Mouse (Mus musculus) lung, postnatal 10 days (tissue): ENCODE data around the gene Tmbim6.

Experiments used
- DNase-seq: peaks from one replicate; pipeline ENCODE4 v3.0.0; 2021

Gene Tmbim6

GRCm38 (mm10) chr15:99392486-99393385 is at the start of gene Tmbim6:
Gene Tmbim6 (plus strand): TSS chr15:99392882.
- peak; percentile 100 for DNase-seq

- DNase-seq, result peak; percentile 79
Observed at GRCm38 (mm10) chr15:99343414-99344147, 49.1 kb upstream of the Tmbim6 start.

DNA sequence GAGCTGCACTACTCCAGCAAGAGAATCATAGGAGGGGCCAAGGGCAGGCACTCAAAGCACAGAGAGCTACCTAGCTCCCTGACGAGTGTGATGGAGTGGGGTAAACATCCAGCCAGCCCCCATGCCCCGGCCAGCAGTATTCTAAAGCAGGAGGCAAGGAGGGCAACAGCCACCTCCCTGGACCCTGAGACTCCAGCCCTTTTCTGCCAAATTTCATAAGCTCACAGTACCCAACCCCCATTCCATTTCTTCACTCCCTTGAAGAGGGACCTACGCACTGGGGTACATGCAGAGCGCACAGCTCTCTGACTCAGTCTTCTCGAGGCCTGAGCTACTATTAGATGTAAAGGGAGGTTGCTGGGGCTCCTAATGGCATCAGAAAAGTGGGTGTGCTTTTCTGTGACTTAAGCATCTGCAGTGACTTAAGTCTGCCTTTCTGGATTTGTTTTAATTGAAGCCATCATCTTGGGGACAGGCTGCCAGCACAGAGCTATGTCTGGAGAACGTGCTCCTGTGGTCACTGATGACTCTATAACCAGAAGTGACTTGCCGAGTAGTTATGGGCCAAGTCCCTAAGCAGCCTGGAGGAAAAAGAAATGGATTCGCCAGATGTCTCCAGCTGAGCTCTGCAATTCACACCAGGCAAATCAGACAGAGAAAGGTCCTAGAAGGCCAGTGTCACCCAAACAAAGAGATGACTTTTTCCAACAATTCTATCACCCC is 48.4 kb upstream of the Tmbim6 start:
- peak; percentile 65 for DNase-seq

GRCm38 (mm10) chr15:99344961-99345360 is 47.7 kb upstream of the Tmbim6 start:
- DNase-seq, result peak; percentile 64

GRCm38 (mm10) chr15:99351610-99352009 is 41.1 kb upstream of the Tmbim6 start:
- no peak for DNase-seq

GRCm38 (mm10) chr15:99352306-99352705 is 40.4 kb upstream of the Tmbim6 start:
- no peak for DNase-seq

DNA sequence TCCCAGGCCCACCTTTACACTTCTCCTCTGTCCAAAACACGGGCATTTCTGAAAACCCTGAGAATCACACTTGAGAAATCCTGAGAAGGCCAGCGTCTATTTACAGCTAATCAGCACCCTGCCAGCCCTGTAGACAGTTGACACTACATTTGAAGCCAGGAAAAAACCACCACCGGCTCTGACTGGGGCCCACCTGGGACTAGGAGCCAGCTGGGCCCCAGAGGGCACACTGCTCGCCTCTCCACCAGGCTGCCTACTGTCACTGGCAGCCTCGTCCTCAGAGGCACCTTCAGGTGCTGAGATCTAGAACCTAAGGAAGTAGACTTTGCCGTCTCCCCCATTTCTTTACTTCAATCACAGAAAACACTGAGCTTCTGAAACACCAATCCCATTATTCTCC is 37.0 kb upstream of the Tmbim6 start:
- DNase-seq, result no peak

- no peak for DNase-seq
Observed at GRCm38 (mm10) chr15:99356462-99356861, 36.2 kb upstream of the Tmbim6 start.

DNA sequence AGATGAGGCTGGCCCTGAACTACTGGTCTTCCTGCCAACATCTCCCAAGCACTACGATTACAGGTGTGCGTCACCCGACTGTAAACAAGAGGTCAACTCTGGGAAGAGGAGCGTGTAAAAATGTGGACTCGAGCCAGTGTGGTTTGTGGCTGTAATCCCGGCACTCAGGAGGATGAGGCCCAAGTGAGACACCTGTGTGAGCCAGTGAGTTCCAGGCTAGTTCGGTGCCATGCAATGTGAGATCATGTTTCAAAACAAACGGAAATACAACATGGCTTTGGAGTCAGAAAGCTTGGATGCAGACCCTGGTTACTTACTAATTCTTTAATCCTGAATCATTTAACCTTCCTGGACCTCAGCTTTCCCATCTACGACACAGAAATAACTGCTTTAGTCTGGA is 33.7 kb upstream of the Tmbim6 start:
- no peak for DNase-seq

GRCm38 (mm10) chr15:99364022-99364530 is 28.6 kb upstream of the Tmbim6 start:
- no peak for DNase-seq

GRCm38 (mm10) chr15:99364921-99365320 is 27.8 kb upstream of the Tmbim6 start:
- DNase-seq, result no peak

- DNase-seq, result no peak
Observed at GRCm38 (mm10) chr15:99368583-99369266, 24.0 kb upstream of the Tmbim6 start.

GRCm38 (mm10) chr15:99369391-99370171 is 23.1 kb upstream of the Tmbim6 start:
- DNase-seq, result peak; percentile 72

DNA sequence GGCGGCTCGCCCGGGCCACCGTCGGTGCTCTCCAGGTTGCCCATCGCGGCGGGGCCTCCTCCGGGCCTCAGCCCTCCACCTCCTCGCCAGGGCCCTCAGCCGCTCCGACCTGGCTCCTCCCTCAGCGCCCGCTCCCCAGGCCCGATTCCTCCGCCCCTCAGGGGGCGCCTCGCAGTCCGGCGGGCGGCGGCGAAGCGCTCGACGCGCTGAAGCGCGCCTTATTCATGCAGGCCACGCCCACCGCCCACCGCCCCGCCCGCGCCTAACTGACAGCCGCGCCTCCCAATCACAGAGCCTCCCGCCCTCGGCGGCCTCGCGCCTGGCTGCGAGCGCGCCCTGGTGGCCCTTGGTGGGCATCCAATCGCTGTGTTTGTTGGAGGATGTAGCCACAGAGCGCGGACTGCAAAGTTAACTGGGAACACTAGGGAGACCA is 22.4 kb upstream of the Tmbim6 start, which contains the start of gene Fmnl3:
Gene Fmnl3 (minus strand): TSS at position 224 of the 433 bp plus-strand sequence.
- peak; percentile 97 for DNase-seq

DNA sequence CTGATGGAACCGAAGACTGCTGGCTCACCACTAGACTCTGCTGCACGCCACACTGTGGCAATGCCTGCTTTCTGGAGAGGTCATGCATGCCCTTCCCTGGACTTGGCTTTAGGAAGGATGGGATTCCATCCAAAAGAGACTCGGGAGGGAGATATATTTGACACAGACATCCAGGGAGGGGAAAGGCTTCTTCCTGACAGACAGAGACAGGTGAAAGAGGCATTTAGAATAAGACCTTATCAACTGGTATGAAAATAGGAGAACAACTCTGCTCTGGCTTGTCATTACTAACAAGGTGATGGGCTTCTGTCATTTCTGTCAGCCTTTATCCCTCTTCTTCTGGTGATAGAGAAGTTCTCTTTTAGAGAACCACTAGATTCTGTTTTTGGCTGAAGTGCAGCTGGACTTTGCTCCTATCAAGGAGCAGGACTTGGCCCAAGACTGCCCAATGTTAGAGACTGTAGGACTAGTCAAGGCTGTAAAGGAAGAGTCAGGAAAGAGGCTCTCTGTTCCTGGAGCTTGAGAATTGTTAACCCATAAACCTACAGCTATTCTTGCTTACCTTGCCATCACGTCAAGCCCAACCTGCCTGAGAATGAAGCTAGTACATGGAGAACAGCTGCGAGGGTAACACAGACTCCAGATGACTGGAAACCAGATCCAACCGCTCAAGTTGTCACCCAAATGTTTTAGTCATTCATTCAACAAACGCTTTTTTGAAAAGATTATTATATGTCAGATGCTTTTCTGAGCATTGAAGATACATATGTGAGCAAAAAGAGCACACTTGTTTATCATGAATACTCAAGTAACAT is 20.9 kb upstream of the Tmbim6 start:
- DNase-seq, result no peak

GRCm38 (mm10) chr15:99372761-99373160 is 19.9 kb upstream of the Tmbim6 start:
- no peak for DNase-seq

- DNase-seq, result no peak
Observed at GRCm38 (mm10) chr15:99375036-99375435, 17.6 kb upstream of the Tmbim6 start.

GRCm38 (mm10) chr15:99375581-99375980 is 17.1 kb upstream of the Tmbim6 start:
- DNase-seq, result no peak

DNA sequence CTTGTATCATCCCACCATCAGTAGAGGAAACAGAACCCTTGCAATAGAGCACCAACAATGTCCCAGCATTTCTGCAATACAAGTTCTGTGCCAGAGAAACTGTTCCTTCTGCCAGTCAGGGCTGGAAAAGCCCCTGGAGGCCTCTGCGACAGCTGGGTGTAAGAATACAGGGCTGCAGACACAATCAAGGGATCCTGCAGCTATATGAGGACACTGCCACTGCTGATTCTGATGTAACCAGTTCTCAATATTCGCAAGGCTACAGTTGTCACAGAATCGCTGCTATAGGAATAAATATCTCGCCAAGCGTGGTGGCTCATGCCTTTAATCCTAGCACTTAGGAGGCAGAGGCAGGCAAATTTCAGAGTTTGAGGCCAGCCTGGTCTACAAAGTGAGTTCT is 16.4 kb upstream of the Tmbim6 start:
- no peak for DNase-seq

- DNase-seq, result no peak
Observed at GRCm38 (mm10) chr15:99382893-99383292, 9.8 kb upstream of the Tmbim6 start.

DNA sequence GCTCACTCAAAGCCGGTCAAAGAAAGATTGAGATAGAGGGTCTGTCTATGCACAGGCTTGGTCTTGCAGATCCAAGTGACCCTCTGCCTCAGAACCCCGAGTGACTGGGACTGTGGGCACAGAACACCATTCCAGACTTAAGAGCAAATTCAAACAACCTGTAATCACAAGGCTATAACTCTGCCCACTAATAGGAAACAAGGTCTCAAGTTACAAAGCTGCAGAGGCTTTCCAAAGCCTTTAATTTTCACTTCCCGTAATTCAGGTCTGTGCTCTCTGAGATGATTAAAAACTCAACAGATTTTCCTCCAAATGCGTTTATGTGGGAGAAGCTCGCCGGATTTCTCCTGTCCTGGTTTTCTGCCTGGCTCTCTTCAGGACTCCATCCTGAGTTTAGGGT is 8.6 kb upstream of the Tmbim6 start:
- DNase-seq, result no peak
